Mouse (Mus musculus): ENCODE measurements around the gene Spn. TPM values are rescaled to one million over a fixed set of nuclear protein-coding genes. Genes with fewer than 3 reads are reported as not detected.

Spn gene
- polyA plus RNA-seq (2014; fragmentation: Illumina TruSeq; extraction: RNeasy Lipid Tissue Mini Kit (QIAGEN cat#74804); ENCODE audit: low read depth, low replicate concordance): 1.4 TPM

DNA sequence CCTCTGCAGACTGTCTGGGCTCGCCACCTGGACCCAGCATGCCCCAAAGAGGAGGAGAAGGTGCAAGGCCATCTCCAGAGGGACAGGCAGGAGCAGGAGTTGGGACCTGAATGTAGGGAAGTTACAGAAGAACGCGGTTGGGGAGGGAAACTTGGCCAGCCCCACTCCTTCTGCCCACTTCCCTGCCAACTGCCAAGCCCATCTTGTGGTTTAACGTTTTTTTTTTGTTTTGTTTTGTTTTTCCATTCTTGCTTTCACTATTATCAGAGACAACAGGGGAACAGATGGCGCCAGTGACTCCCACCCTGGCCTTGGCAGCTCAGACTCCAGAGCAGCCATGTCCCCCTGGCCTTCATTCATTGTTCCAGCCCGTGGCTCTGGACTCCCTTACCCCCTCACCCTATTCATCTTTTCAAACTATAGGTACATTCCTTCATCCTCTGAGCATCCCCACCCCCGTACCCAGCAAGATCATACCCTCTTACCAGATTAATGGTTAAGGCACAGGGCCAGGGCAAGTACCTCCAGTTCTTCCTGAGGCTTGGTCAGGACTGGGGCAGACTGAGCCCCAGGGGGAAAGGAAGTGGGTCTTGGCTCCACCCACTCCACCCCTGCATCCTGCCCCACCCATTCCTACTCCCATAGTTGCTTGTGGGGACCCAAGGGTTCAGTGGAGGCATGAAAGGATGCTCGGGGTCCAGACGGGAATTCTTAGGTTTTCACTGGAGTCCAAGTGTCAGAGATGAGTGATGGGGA lies at the start of gene Spn:
Spn (minus strand) TSS at position 562 of the 756 bp plus-strand sequence.

DNA sequence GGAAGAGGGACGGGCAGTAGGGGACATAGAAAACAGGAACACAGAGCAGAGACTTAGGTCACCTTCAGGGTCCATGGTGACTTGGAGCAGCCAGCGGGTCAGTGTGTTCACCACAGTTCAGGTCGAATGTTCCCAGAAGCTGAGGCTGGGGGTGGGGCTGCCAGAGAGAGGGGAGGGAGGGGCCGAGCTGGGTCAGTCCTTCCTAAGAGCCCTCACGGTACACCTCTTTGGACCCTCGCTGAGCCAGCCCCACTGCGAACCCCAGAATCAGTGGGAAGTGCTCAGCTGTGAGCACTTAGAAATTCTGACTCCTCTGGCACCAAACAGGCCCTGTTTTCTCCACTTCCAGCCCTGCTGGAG lies 15.7 kb downstream of the Spn start, which contains the start of gene Qprt:
Qprt (minus strand) TSS at position 316 of the 360 bp plus-strand sequence.

DNA sequence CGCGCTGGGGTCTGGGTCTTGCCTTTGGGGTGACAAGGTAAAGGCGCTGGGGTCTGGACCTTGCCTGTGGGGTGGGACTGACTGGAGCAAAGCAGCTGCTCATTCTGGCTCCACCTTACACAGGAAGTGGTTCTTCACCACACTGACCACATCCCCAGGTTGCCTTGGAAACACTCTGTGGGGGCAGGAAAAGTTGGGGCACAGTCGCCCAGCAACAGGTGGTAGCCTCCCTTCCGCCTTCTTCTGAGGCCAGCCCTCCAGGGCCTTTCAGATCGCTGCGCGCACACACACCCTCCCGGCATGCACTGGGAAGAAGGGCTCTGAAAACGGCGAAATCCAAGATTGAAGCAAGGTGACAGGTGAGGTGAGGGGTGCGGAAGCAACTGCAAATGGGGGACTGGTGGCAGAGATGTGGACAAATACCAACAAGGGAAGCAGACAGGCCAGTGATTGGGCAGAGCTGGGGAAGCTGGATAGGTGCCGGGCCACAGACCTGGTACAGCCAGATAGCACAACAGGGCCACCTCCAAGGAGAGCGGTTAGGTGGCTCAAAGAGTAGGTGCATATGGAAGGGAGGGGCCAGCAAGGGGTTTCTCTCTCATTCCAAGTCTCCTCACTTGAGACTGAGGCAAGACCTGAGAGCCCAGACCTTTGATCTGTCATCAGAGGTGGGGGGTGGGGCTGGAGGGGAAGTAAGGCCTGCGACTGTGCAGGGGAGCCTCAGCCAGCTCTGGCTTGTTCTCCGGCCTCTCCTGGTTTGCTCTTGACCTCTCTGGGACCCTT lies 46.3 kb downstream of the Spn start, which contains the start of gene AI467606:
AI467606 (plus strand) TSS at position 246 of the 783 bp plus-strand sequence.

DNA sequence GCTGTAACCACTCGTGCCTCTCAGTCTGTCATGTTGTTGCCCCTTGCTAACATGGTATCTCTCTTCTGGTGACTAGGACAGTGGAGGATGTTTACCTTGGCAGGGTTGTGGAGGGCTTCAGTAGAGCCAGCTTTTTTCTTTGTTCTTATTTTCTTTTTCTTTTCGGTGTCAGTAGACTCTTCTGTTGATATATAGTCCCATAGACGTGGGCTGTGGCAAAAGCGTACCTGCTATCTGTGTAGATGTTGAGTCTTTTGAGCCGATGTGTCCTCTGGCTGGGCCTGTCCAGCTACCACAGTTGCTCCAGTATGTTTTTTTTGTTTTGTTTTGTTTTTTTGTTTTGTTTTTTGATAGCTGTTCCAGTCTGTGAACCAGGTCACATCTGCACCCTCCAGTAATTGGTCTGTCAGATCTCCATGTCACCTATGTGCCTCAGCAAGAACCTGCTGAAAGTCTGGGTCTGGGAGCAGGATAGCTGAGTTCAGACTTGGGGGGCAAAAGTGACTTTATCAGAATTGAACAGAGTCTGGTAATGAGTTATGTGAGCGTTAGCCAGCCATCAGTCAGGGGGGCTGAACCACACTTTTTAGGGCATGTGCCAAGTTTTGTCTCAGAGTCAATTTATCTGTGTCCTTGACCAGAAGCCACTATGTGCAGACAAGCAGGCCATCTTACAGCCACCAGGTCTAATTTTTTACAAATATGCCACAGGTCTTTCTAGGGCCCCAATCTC lies 50.2 kb downstream of the Spn start, which contains the start of gene Zg16:
Zg16 (minus strand) TSS at position 51 of the 733 bp plus-strand sequence.

Other genes starting within 250 kb of the Spn start
- 58.2 TPM for gene Tmem219, start 214.9 kb downstream of the Spn start, polyA plus RNA-seq (2014; fragmentation: Illumina TruSeq; extraction: RNeasy Lipid Tissue Mini Kit (QIAGEN cat#74804); ENCODE audit: low read depth, low replicate concordance)
- gene Kctd13, start 208.9 kb downstream of the Spn start, polyA plus RNA-seq (2014; fragmentation: Illumina TruSeq; extraction: RNeasy Lipid Tissue Mini Kit (QIAGEN cat#74804); ENCODE audit: low read depth, low replicate concordance): 12.5 TPM
- gene Asphd1, start 188.2 kb downstream of the Spn start, polyA plus RNA-seq (2014; fragmentation: Illumina TruSeq; extraction: RNeasy Lipid Tissue Mini Kit (QIAGEN cat#74804); ENCODE audit: low read depth, low replicate concordance): 0.30 TPM
- gene Sez6l2, start 187.3 kb downstream of the Spn start, polyA plus RNA-seq (2014; fragmentation: Illumina TruSeq; extraction: RNeasy Lipid Tissue Mini Kit (QIAGEN cat#74804); ENCODE audit: low read depth, low replicate concordance): 1.5 TPM
- gene Cdipt, start 161.9 kb downstream of the Spn start, polyA plus RNA-seq (2014; fragmentation: Illumina TruSeq; extraction: RNeasy Lipid Tissue Mini Kit (QIAGEN cat#74804); ENCODE audit: low read depth, low replicate concordance): 96.0 TPM
- 29.3 TPM for gene Cdiptos, start 161.7 kb downstream of the Spn start, polyA plus RNA-seq (2014; fragmentation: Illumina TruSeq; extraction: RNeasy Lipid Tissue Mini Kit (QIAGEN cat#74804); ENCODE audit: low read depth, low replicate concordance)
- 50.9 TPM for gene Mvp, start 123.2 kb downstream of the Spn start, polyA plus RNA-seq (2014; fragmentation: Illumina TruSeq; extraction: RNeasy Lipid Tissue Mini Kit (QIAGEN cat#74804); ENCODE audit: low read depth, low replicate concordance)
- 1.6 TPM for gene Pagr1b, start 121.3 kb downstream of the Spn start, polyA plus RNA-seq (2014; fragmentation: Illumina TruSeq; extraction: RNeasy Lipid Tissue Mini Kit (QIAGEN cat#74804); ENCODE audit: low read depth, low replicate concordance)
- not detected for gene Pagr1a, start 120.5 kb downstream of the Spn start, polyA plus RNA-seq (2014; fragmentation: Illumina TruSeq; extraction: RNeasy Lipid Tissue Mini Kit (QIAGEN cat#74804); ENCODE audit: low read depth, low replicate concordance)
- gene Gm42742, start 116.7 kb downstream of the Spn start, polyA plus RNA-seq (2014; fragmentation: Illumina TruSeq; extraction: RNeasy Lipid Tissue Mini Kit (QIAGEN cat#74804); ENCODE audit: low read depth, low replicate concordance): 26.3 TPM
- gene Prrt2, start 116.6 kb downstream of the Spn start, polyA plus RNA-seq (2014; fragmentation: Illumina TruSeq; extraction: RNeasy Lipid Tissue Mini Kit (QIAGEN cat#74804); ENCODE audit: low read depth, low replicate concordance): 2.7 TPM
- 78.3 TPM for gene Maz, start 110.8 kb downstream of the Spn start, polyA plus RNA-seq (2014; fragmentation: Illumina TruSeq; extraction: RNeasy Lipid Tissue Mini Kit (QIAGEN cat#74804); ENCODE audit: low read depth, low replicate concordance)
- gene Kif22, start 95.4 kb downstream of the Spn start, polyA plus RNA-seq (2014; fragmentation: Illumina TruSeq; extraction: RNeasy Lipid Tissue Mini Kit (QIAGEN cat#74804); ENCODE audit: low read depth, low replicate concordance): 3.2 TPM
- 1.4 TPM for gene Zg16, start 50.5 kb downstream of the Spn start, polyA plus RNA-seq (2014; fragmentation: Illumina TruSeq; extraction: RNeasy Lipid Tissue Mini Kit (QIAGEN cat#74804); ENCODE audit: low read depth, low replicate concordance)
- 12.4 TPM for gene AI467606, start 46.5 kb downstream of the Spn start, polyA plus RNA-seq (2014; fragmentation: Illumina TruSeq; extraction: RNeasy Lipid Tissue Mini Kit (QIAGEN cat#74804); ENCODE audit: low read depth, low replicate concordance)
- gene Qprt, start 15.6 kb downstream of the Spn start, polyA plus RNA-seq (2014; fragmentation: Illumina TruSeq; extraction: RNeasy Lipid Tissue Mini Kit (QIAGEN cat#74804); ENCODE audit: low read depth, low replicate concordance): 1.2 TPM
- 52.6 TPM for gene Cd2bp2, start 58.2 kb upstream of the Spn start, polyA plus RNA-seq (2014; fragmentation: Illumina TruSeq; extraction: RNeasy Lipid Tissue Mini Kit (QIAGEN cat#74804); ENCODE audit: low read depth, low replicate concordance)
- 27.7 TPM for gene Tbc1d10b, start 70.6 kb upstream of the Spn start, polyA plus RNA-seq (2014; fragmentation: Illumina TruSeq; extraction: RNeasy Lipid Tissue Mini Kit (QIAGEN cat#74804); ENCODE audit: low read depth, low replicate concordance)
- 4.2 TPM for gene Mylpf, start 71.1 kb upstream of the Spn start, polyA plus RNA-seq (2014; fragmentation: Illumina TruSeq; extraction: RNeasy Lipid Tissue Mini Kit (QIAGEN cat#74804); ENCODE audit: low read depth, low replicate concordance)
- 14.2 TPM for gene Zfp553, start 95.2 kb upstream of the Spn start, polyA plus RNA-seq (2014; fragmentation: Illumina TruSeq; extraction: RNeasy Lipid Tissue Mini Kit (QIAGEN cat#74804); ENCODE audit: low read depth, low replicate concordance)
- gene Sept1, start 95.3 kb upstream of the Spn start, polyA plus RNA-seq (2014; fragmentation: Illumina TruSeq; extraction: RNeasy Lipid Tissue Mini Kit (QIAGEN cat#74804); ENCODE audit: low read depth, low replicate concordance): 11.1 TPM
- 20.6 TPM for gene Zfp771, start 106.5 kb upstream of the Spn start, polyA plus RNA-seq (2014; fragmentation: Illumina TruSeq; extraction: RNeasy Lipid Tissue Mini Kit (QIAGEN cat#74804); ENCODE audit: low read depth, low replicate concordance)
- gene Dctpp1, start 122.9 kb upstream of the Spn start, polyA plus RNA-seq (2014; fragmentation: Illumina TruSeq; extraction: RNeasy Lipid Tissue Mini Kit (QIAGEN cat#74804); ENCODE audit: low read depth, low replicate concordance): 31.2 TPM
- gene Sephs2, start 136.2 kb upstream of the Spn start, polyA plus RNA-seq (2014; fragmentation: Illumina TruSeq; extraction: RNeasy Lipid Tissue Mini Kit (QIAGEN cat#74804); ENCODE audit: low read depth, low replicate concordance): 34.8 TPM
- gene Itgal, start 158.4 kb upstream of the Spn start, polyA plus RNA-seq (2014; fragmentation: Illumina TruSeq; extraction: RNeasy Lipid Tissue Mini Kit (QIAGEN cat#74804); ENCODE audit: low read depth, low replicate concordance): 2.5 TPM
- gene Zfp768, start 207.8 kb upstream of the Spn start, polyA plus RNA-seq (2014; fragmentation: Illumina TruSeq; extraction: RNeasy Lipid Tissue Mini Kit (QIAGEN cat#74804); ENCODE audit: low read depth, low replicate concordance): 16.7 TPM
- gene Zfp747, start 238.2 kb upstream of the Spn start, polyA plus RNA-seq (2014; fragmentation: Illumina TruSeq; extraction: RNeasy Lipid Tissue Mini Kit (QIAGEN cat#74804); ENCODE audit: low read depth, low replicate concordance): 6.3 TPM
- 4.3 TPM for gene 9130019O22Rik, start 249.3 kb upstream of the Spn start, polyA plus RNA-seq (2014; fragmentation: Illumina TruSeq; extraction: RNeasy Lipid Tissue Mini Kit (QIAGEN cat#74804); ENCODE audit: low read depth, low replicate concordance)